Mouse (Mus musculus): ENCODE results near the gene Gm21981. TPM values are rescaled to one million over a fixed set of nuclear protein-coding genes. Genes with fewer than 3 reads are reported as not detected.

Gene Gm21981
- 0.53 and 1.4 TPM in 2 replicates for polyA plus RNA-seq (2014; fragmentation: Nextera tagmentation; extraction: Ambion mirVana)

DNA sequence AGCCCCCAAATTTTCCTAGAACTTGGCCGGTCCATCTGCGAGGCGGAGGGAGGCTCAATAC, at the start of gene Gm21981:
Gene Gm21981 (minus strand): TSS at position 14 of the 61 bp plus-strand sequence.
- Histone ChIP-seq H3K27ac (replicated peaks in 1 of 2; ENCODE audit: control insufficient read depth in 1 of 2, insufficient read depth in 1 of 2, low read depth in 2 of 2, low read length in 2 of 2) (peak within 1 kb of the TSS in 1 of 2 experiments; percentile 39; a peak in 2 of 4 replicates), H3K27me3 (ENCODE audit: control insufficient read depth, insufficient read depth, low read length) (peaks cover 3% of the 10 kb centered on the region; the same call in 1 of the 2 replicates), H3K9me3 (ENCODE audit: control insufficient read depth, low read length) (no peaks in the 10 kb centered on the region), H3K36me3 (ENCODE audit: control insufficient read depth, insufficient read depth, low read length) (peaks cover 2% of the 10 kb centered on the region; the same call in 1 of the 2 replicates), H3K4me3 (ENCODE audit: control insufficient read depth in 1 of 2, insufficient read depth in 1 of 2, low read depth in 1 of 2, low read length in 2 of 2) (peak within 1 kb of the TSS; percentile 77 to 85), H3K4me1 (ENCODE audit: control insufficient read depth in 2 of 2, insufficient read depth in 2 of 2, low read length in 2 of 2) (peaks cover 3 to 10% of the 10 kb centered on the region in 2 experiments; a peak in 3 of 4 replicates), H3K9ac (ENCODE audit: low read length) (peak within 1 kb of the TSS; percentile 91), H3K4me2 (ENCODE audit: low read length) (peak within 1 kb of the TSS; percentile 90)
- WGBS: 0% methylated on average over 3 of the region's 3 CpGs
- no peak for ATAC-seq (ENCODE audit: insufficient number of reproducible peaks, insufficient read depth, low FRiP score, low read depth)

DNA sequence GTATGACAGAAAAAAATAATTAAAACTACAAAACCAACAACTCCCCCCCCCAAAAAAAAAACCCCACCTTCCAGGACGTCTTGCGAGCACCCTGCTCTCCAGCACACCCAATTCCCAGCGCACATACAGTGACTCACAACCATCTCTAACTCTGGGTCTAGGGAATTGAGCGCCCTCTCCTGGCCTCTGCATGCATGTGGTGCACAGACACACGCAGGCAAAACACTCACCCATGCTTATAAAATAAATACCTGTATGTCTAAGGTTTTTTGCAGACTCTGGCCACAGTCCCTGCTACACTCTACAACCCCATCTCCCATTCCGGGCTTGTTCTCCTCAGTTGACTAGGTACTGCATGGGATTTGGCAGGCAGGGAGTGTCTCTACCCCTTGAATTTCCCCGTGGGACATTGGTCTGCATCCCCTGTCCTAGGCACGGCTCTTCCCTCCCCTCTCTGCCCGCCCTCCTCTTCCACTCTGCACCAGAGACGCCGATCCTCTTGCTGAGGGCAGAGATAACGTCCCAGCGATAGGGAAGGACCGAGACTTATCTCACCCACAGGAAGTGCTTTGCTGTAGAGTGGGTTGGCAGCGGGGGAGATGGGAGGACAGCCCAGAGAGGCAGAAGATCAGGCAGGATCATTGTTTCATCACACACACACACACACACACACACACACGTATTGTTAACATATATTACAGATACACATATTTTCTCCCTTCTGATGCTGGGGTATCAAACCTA, 48.9 kb upstream of the Gm21981 start:
- WGBS: 19% methylated on average over 16 of the region's 16 CpGs
- Histone ChIP-seq H3K9me3 (ENCODE audit: control insufficient read depth, low read length) (peaks cover 8% of the 10 kb centered on the region; the same call in 1 of the 2 replicates), H3K4me3 (ENCODE audit: control insufficient read depth in 1 of 2, insufficient read depth in 1 of 2, low read depth in 1 of 2, low read length in 2 of 2) (no peak overlapping the region), H3K4me1 (ENCODE audit: control insufficient read depth in 2 of 2, insufficient read depth in 2 of 2, low read length in 2 of 2) (peaks cover 26 to 47% of the 10 kb centered on the region in 2 experiments), H3K27ac (replicated peaks in 1 of 2; ENCODE audit: control insufficient read depth in 1 of 2, insufficient read depth in 1 of 2, low read depth in 2 of 2, low read length in 2 of 2) (0 out of 4 replicates have a peak overlapping the region, but pooled peaks of 1 of the 2 experiments have one; percentile 34), H3K27me3 (ENCODE audit: control insufficient read depth, insufficient read depth, low read length) (no peaks in the 10 kb centered on the region), H3K36me3 (ENCODE audit: control insufficient read depth, insufficient read depth, low read length) (0 out of 2 replicates have a peak, but pooled peaks cover 10% of the 10 kb centered on the region), H3K4me2 (ENCODE audit: low read length) (peak overlapping the region; percentile 32; the same call in 1 of the 2 replicates), H3K9ac (ENCODE audit: low read length) (no peak overlapping the region; the same call in 1 of the 2 replicates)
- ATAC-seq (ENCODE audit: insufficient number of reproducible peaks, insufficient read depth, low FRiP score, low read depth): no peak

- H3K4me3 ChIP-seq (ENCODE audit: control insufficient read depth in 1 of 2, insufficient read depth in 1 of 2, low read depth in 1 of 2, low read length in 2 of 2): no peak overlapping the region
- no peak overlapping the region for H3K4me2 ChIP-seq (ENCODE audit: low read length)
- H3K27me3 ChIP-seq (ENCODE audit: control insufficient read depth, insufficient read depth, low read length): no peaks in the 10 kb centered on the region
- H3K4me1 ChIP-seq (ENCODE audit: control insufficient read depth in 2 of 2, insufficient read depth in 2 of 2, low read length in 2 of 2): peaks cover 25 to 45% of the 10 kb centered on the region in 2 experiments
- no peak overlapping the region for H3K9ac ChIP-seq (ENCODE audit: low read length)
- 85% methylated on average over 2 of the region's 2 CpGs for WGBS
- H3K9me3 ChIP-seq (ENCODE audit: control insufficient read depth, low read length): peaks cover 6% of the 10 kb centered on the region; the same call in 1 of the 2 replicates
- no peak overlapping the region for H3K27ac ChIP-seq (replicated peaks in 1 of 2; ENCODE audit: control insufficient read depth in 1 of 2, insufficient read depth in 1 of 2, low read depth in 2 of 2, low read length in 2 of 2)
- 0 out of 2 replicates have a peak, but pooled peaks cover 5% of the 10 kb centered on the region for H3K36me3 ChIP-seq (ENCODE audit: control insufficient read depth, insufficient read depth, low read length)
- ATAC-seq (ENCODE audit: insufficient number of reproducible peaks, insufficient read depth, low FRiP score, low read depth): no peak
Measured at GRCm38 (mm10) chr17:47740186-47740585, 45.9 kb upstream of the Gm21981 start.

DNA sequence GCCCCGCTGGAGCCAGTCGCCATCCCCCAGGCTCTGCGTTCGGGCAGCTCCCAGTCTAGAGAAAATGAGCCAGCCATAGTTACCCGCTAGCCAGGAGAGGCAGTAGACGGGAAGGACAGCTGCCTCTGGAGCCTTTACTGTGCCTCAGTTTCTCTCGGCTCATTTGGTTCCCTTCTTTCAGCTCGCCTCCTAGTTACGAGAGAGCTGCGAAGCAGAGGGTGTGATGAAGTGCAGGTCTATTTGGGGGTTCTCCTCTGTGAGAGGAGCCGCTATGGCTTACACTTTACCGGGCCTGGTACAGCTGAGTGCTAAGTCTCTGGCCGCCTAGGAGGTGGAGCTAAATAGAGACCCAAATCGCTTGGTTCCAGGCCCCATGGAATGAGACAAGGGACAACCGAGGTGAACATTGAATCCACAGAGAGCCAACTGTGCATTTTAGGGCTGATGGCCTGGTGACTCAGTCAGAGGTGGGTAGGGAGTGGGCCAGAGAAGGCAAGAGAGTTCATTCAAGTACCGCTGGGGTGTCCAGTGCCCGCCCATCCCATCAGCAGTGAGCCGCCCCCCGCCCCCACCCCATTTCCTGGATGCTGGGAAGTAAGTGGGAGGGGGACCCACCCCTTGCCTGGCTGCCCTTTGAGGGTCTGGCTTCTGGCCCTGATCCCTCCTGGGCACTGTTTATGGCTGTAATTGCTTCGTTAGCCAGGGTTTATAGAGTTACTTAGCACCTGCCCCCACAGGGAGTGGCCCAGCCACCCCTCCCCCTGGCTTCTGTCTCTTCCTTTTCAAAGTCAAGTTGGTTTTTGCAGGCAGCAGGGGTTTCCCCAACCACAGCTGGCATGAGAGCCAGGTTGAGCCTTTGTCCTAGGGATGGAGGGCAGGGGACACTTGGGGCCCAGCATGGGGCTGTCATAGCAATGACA, 44.9 kb upstream of the Gm21981 start:
- H3K36me3 ChIP-seq (ENCODE audit: control insufficient read depth, insufficient read depth, low read length): 0 out of 2 replicates have a peak, but pooled peaks cover 5% of the 10 kb centered on the region
- H3K4me2 ChIP-seq (ENCODE audit: low read length): peak overlapping the region; percentile 82
- peak overlapping the region; percentile 88 to 90 for H3K4me3 ChIP-seq (ENCODE audit: control insufficient read depth in 1 of 2, insufficient read depth in 1 of 2, low read depth in 1 of 2, low read length in 2 of 2)
- H3K9ac ChIP-seq (ENCODE audit: low read length): peak overlapping the region; percentile 95
- H3K4me1 ChIP-seq (ENCODE audit: control insufficient read depth in 2 of 2, insufficient read depth in 2 of 2, low read length in 2 of 2): peaks cover 25 to 45% of the 10 kb centered on the region in 2 experiments
- H3K27me3 ChIP-seq (ENCODE audit: control insufficient read depth, insufficient read depth, low read length): no peaks in the 10 kb centered on the region
- peak overlapping the region; percentile 6 to 95; a peak in 2 of 4 replicates for H3K27ac ChIP-seq (replicated peaks in 1 of 2; ENCODE audit: control insufficient read depth in 1 of 2, insufficient read depth in 1 of 2, low read depth in 2 of 2, low read length in 2 of 2)
- WGBS: 17% methylated on average over 20 of the region's 20 CpGs
- ATAC-seq (ENCODE audit: insufficient number of reproducible peaks, insufficient read depth, low FRiP score, low read depth): no peak
- H3K9me3 ChIP-seq (ENCODE audit: control insufficient read depth, low read length): no peaks in the 10 kb centered on the region

DNA sequence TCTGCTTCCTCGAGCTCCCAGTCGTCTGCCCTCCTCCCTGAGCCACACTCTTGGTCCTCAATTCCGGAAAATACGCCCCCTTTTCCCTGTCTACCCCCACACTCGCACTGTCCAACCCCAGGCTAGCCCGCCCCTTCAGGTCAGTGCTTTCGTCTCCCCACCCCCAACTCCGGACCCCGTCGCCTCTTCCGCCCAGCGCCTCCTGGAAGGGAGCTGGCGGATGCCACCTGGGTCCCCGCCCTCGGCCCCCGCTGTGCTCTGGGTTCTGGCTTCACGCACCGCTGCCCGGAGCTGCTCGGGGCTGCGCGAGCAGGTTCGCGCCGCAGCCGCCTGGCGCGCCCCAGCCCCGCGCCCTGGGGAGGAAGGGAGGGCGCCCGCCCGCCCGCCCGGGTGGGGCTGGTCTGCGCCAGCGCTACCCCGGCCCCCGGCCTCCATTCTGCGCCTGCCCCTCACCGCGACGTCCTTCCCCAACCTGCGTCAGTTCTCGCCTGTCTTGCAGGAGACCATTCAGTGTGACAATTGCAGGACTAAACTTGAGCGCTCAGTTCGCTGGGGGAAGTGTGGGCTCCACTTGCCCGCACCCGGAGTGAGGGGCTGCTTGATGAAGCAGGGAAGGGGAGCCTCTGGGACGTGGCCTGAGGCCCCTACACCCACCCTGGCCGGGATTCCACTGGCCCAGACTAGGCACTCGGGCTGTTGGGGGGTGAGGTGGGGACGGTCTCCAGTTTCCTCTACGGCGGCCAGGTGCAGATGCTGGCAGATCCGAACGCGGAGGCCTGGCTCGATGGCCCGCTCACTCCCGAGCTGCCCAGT, 44.0 kb upstream of the Gm21981 start:
- H3K27ac ChIP-seq (replicated peaks in 1 of 2; ENCODE audit: control insufficient read depth in 1 of 2, insufficient read depth in 1 of 2, low read depth in 2 of 2, low read length in 2 of 2): peak overlapping the region; percentile 59 to 95
- ATAC-seq (ENCODE audit: insufficient number of reproducible peaks, insufficient read depth, low FRiP score, low read depth): peak; percentile 45
- under 1% methylated on average over 59 of the region's 61 CpGs for WGBS

GRCm38 (mm10) chr17:47737271-47738065, 43.2 kb upstream of the Gm21981 start:
- under 1% methylated on average over 33 of the region's 60 CpGs for WGBS
- Histone ChIP-seq H3K4me3 (ENCODE audit: control insufficient read depth in 1 of 2, insufficient read depth in 1 of 2, low read depth in 1 of 2, low read length in 2 of 2) (peak overlapping the region; percentile 88 to 90), H3K36me3 (ENCODE audit: control insufficient read depth, insufficient read depth, low read length) (0 out of 2 replicates have a peak, but pooled peaks cover 5% of the 10 kb centered on the region), H3K4me2 (ENCODE audit: low read length) (peak overlapping the region; percentile 82), H3K9me3 (ENCODE audit: control insufficient read depth, low read length) (no peaks in the 10 kb centered on the region), H3K27me3 (ENCODE audit: control insufficient read depth, insufficient read depth, low read length) (no peaks in the 10 kb centered on the region), H3K4me1 (ENCODE audit: control insufficient read depth in 2 of 2, insufficient read depth in 2 of 2, low read length in 2 of 2) (peaks cover 17 to 32% of the 10 kb centered on the region in 2 experiments), H3K9ac (ENCODE audit: low read length) (peak overlapping the region; percentile 95), H3K27ac (replicated peaks in 1 of 2; ENCODE audit: control insufficient read depth in 1 of 2, insufficient read depth in 1 of 2, low read depth in 2 of 2, low read length in 2 of 2) (peak overlapping the region; percentile 89 to 95)
- peak; percentile 87 for ATAC-seq (ENCODE audit: insufficient number of reproducible peaks, insufficient read depth, low FRiP score, low read depth)

More for the DNA sequence above, 44.0 kb upstream of the Gm21981 start:
- H3K4me3 ChIP-seq (ENCODE audit: control insufficient read depth in 1 of 2, insufficient read depth in 1 of 2, low read depth in 1 of 2, low read length in 2 of 2): peak overlapping the region; percentile 88 to 90
- H3K9me3 ChIP-seq (ENCODE audit: control insufficient read depth, low read length): no peaks in the 10 kb centered on the region
- H3K27me3 ChIP-seq (ENCODE audit: control insufficient read depth, insufficient read depth, low read length): no peaks in the 10 kb centered on the region
- H3K4me2 ChIP-seq (ENCODE audit: low read length): peak overlapping the region; percentile 82
- H3K36me3 ChIP-seq (ENCODE audit: control insufficient read depth, insufficient read depth, low read length): 0 out of 2 replicates have a peak, but pooled peaks cover 5% of the 10 kb centered on the region
- peaks cover 21 to 40% of the 10 kb centered on the region in 2 experiments for H3K4me1 ChIP-seq (ENCODE audit: control insufficient read depth in 2 of 2, insufficient read depth in 2 of 2, low read length in 2 of 2)
- peak overlapping the region; percentile 95 for H3K9ac ChIP-seq (ENCODE audit: low read length)
